Mouse (Mus musculus) lung, postnatal 0 days (tissue): Measurements from ENCODE around the gene Tspan9. TPM values are rescaled to one million over a fixed set of nuclear protein-coding genes. Genes with fewer than 3 reads are reported as not detected.

ENCODE experiments used
- ATAC-seq: fragments of 200-750 bp; cut with Nextera tagmentation; 2 replicates; pipeline ENCODE4 v1.8.0; 2017; ENCODE audit warnings: moderate library complexity
- DNase-seq: peaks from one replicate; pipeline ENCODE4 v3.0.0-alpha.2; 2016; ENCODE audit warnings: low spot score
- H3K27ac ChIP-seq: fragments of 300-500 bp; sonication (generic); 2 replicates; pipeline ENCODE4 v1.5.1; 2014; ENCODE audit warnings: antibody characterized with exemption, mild to moderate bottlenecking, low read length, mixed read lengths
- H3K27me3 ChIP-seq: fragments of 300-500 bp; sonication (generic); replicated peaks from 2 replicates; pipeline ENCODE4 v1.6.1; 2014; ENCODE audit warnings: low read length, mixed read lengths; ENCODE audit not compliant: insufficient read depth
- H3K36me3 ChIP-seq: fragments of 300-500 bp; sonication (generic); 2 replicates; pipeline ENCODE4 v1.6.1; 2014; ENCODE audit warnings: low read length, mixed read lengths; ENCODE audit not compliant: insufficient read depth
- H3K4me1 ChIP-seq: fragments of 300-500 bp; sonication (generic); 2 replicates; pipeline ENCODE4 v1.6.1; 2014; ENCODE audit warnings: antibody characterized with exemption, low read depth, low read length, mixed read lengths; ENCODE audit not compliant: insufficient read depth
- H3K4me2 ChIP-seq: fragments of 300-500 bp; sonication (generic); replicated peaks from 2 replicates; pipeline ENCODE4 v1.6.1; 2014; ENCODE audit warnings: low read depth, mild to moderate bottlenecking, low read length, moderate library complexity, mixed read lengths
- H3K4me3 ChIP-seq: fragments of 300-500 bp; sonication (generic); 2 replicates; pipeline ENCODE4 v1.5.1; 2014; ENCODE audit warnings: low read depth, low read length
- H3K9ac ChIP-seq: fragments of 300-500 bp; sonication (generic); replicated peaks from 2 replicates; pipeline ENCODE4 v1.6.1; 2014; ENCODE audit warnings: low read depth, mild to moderate bottlenecking
- H3K9me3 ChIP-seq: fragments of 300-500 bp; sonication (generic); 2 replicates; pipeline ENCODE4 v1.6.1; 2016; ENCODE audit warnings: low read length, mixed read lengths
- CTCF ChIP-seq: IDR thresholded peaks from 2 replicates; pipeline ENCODE4 v1.5.1; 2016; ENCODE audit warnings: antibody characterized with exemption, mild to moderate bottlenecking
- EP300 ChIP-seq: IDR thresholded peaks from 2 replicates; pipeline ENCODE4 v1.6.1; 2016; ENCODE audit warnings: antibody characterized with exemption, mild to moderate bottlenecking, control low read depth
- WGBS: fragments of 180-500 bp; shearing (Covaris S2); extraction: QIAGEN DNeasy Blood & Tissue Kit; methylation state at CpG from one replicate; pipeline ENCODE4 v1.1.7; 2014; 5-methylcytosine and 5-hydroxymethylcytosine counted together
- polyA plus RNA-seq: library from polyadenylated mRNA; unstranded; fragments of >200 nt; fragmentation: Nextera tagmentation; extraction: Ambion mirVana; gene quantifications from 2 replicates; pipeline ENCODE4 v1.2.1, GENCODE M21; 2015

Gene Tspan9
- polyA plus RNA-seq, 1 experiment from 2014 or later = 136 TPM

- Histone ChIP-seq H3K4me2 (no peak overlapping the region), H3K4me1 (no peaks in the 10 kb centered on the region), H3K27me3 (no peaks in the 10 kb centered on the region), H3K9ac (no peak overlapping the region), H3K4me3 (no peak overlapping the region), H3K36me3 (no peaks in the 10 kb centered on the region), H3K9me3 (no peaks in the 10 kb centered on the region), H3K27ac (no peak overlapping the region)
- ATAC-seq (no peak), DNase-seq (no peak)
- WGBS = 58% methylated on average over 2 of the region's 2 CpGs
- TF ChIP-seq CTCF (no peak), EP300 (no peak)
Measured at GRCm38 (mm10) chr6:128155935-128156334, 12.5 kb upstream of the Tspan9 start.

- Histone ChIP-seq H3K9ac (no peak overlapping the region), H3K4me1 (no peaks in the 10 kb centered on the region), H3K4me3 (no peak overlapping the region), H3K27me3 (no peaks in the 10 kb centered on the region), H3K36me3 (no peaks in the 10 kb centered on the region), H3K9me3 (no peaks in the 10 kb centered on the region), H3K27ac (no peak overlapping the region), H3K4me2 (no peak overlapping the region)
- DNase-seq = peak; percentile 64
- WGBS = 47% methylated on average over 6 of the region's 6 CpGs
- peak; percentile 92 for TF ChIP-seq CTCF
- no peak for TF ChIP-seq EP300
- ATAC-seq = no peak
Measured at GRCm38 (mm10) chr6:128145765-128146164, 2.4 kb upstream of the Tspan9 start.

DNA sequence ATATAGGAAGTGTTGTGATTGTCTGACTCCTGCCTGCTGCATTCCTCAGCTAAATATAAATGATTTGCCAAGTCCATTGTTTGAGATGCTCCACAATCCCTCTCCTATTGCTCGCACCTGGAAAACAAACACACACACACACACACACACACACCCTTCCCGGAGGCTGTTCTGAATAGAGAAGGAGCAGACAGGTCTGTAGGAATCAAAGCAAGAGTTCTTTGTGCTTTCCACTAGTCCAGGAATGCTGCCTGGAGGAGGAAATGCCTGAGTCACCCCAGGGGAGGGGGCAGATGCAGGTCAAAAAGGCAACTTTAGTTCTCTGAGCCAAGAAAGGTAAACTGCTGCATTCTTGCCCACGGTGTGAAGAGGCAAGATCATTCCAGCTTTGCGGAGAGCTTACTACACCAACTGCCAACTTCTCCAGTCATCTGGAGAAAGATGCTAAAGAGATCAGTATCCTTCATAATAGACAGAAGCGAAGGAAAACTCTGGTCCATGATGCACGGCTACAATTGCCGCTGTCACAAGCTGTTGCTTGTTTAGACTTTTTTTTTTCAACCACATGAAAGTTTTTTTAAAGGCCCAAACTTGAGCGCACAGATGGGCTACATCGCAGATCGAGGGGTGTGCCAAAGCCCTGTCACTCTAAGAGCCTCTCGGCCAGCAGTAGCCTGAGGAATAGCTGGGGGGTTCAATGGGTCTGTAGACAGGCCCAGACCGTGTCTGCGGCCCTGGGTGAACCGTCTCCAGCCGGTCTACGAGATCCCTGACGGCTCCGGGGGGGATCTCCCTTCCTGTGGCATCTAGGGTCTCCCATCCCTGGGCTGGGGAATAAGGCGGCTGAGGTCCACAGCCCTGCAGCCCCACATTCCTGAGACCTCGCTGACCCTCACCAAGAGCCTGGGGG, 770 bp downstream of the Tspan9 start:
- ATAC-seq (peak; percentile 63), DNase-seq (peak; percentile 81)
- WGBS = 3% methylated on average over 20 of the region's 20 CpGs
- Histone ChIP-seq H3K4me2 (peak overlapping the region; percentile 86), H3K27ac (peak overlapping the region; percentile 92), H3K36me3 (no peaks in the 10 kb centered on the region), H3K9ac (peak overlapping the region; percentile 71), H3K9me3 (no peaks in the 10 kb centered on the region), H3K4me3 (peak overlapping the region; percentile 81), H3K27me3 (no peaks in the 10 kb centered on the region), H3K4me1 (no peaks in the 10 kb centered on the region)
- TF ChIP-seq CTCF = no peak
- TF ChIP-seq EP300 = peak; percentile 50; the same call in 1 of the 2 replicates

GRCm38 (mm10) chr6:128140724-128141123, 2.7 kb downstream of the Tspan9 start:
- WGBS = 63% methylated on average over 6 of the region's 6 CpGs
- Histone ChIP-seq H3K9ac (no peak overlapping the region), H3K4me1 (0 out of 2 replicates have a peak, but pooled peaks cover 6% of the 10 kb centered on the region), H3K9me3 (no peaks in the 10 kb centered on the region), H3K4me2 (no peak overlapping the region), H3K27ac (no peak overlapping the region), H3K27me3 (no peaks in the 10 kb centered on the region), H3K4me3 (no peak overlapping the region), H3K36me3 (no peaks in the 10 kb centered on the region)
- DNase-seq = no peak
- ATAC-seq = no peak
- TF ChIP-seq CTCF (no peak), EP300 (no peak)

DNA sequence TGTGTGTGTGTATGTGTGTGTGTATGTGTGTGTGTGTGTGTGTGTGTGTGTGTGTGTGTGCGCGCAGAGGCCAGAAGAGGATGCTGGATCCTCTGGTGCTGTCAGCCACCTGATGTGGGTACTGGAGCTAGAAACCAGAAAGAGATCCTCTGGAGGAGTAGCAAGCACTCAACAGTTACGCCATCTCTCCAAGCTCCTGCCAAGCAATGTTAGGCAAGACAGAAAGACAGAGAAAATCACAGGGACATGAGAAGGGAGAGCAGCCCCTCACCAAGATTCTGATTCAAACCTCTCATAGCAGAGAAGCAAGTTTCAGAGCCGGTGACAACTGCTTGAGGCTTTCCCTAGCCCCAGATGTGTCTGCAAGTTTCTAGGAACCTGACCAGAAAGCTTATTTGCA, 5.5 kb downstream of the Tspan9 start:
- Histone ChIP-seq H3K4me2 (no peak overlapping the region), H3K4me3 (no peak overlapping the region), H3K27ac (no peak overlapping the region), H3K9me3 (no peaks in the 10 kb centered on the region), H3K9ac (no peak overlapping the region), H3K27me3 (no peaks in the 10 kb centered on the region), H3K36me3 (no peaks in the 10 kb centered on the region), H3K4me1 (peaks cover 21% of the 10 kb centered on the region; the same call in 1 of the 2 replicates)
- peak; percentile 72 for DNase-seq
- 66% methylated on average over 4 of the region's 4 CpGs for WGBS
- no peak for TF ChIP-seq CTCF
- TF ChIP-seq EP300 = no peak
- ATAC-seq = no peak

- TF ChIP-seq CTCF = no peak
- TF ChIP-seq EP300 = no peak
- Histone ChIP-seq H3K9ac (no peak overlapping the region), H3K9me3 (no peaks in the 10 kb centered on the region), H3K4me2 (no peak overlapping the region), H3K36me3 (no peaks in the 10 kb centered on the region), H3K27me3 (no peaks in the 10 kb centered on the region), H3K27ac (0 out of 2 replicates have a peak overlapping the region, but pooled peaks have one; percentile 14), H3K4me1 (peaks cover 25% of the 10 kb centered on the region; the same call in 1 of the 2 replicates), H3K4me3 (no peak overlapping the region)
- ATAC-seq (no peak), DNase-seq (no peak)
- WGBS = 81% methylated on average over 3 of the region's 3 CpGs
Measured at GRCm38 (mm10) chr6:128136654-128137053, 6.7 kb downstream of the Tspan9 start.
